Mouse (Mus musculus) embryonic facial prominence, embryonic 11.5 days (tissue): ENCODE results near the gene Mboat1. TPM values are rescaled to one million over a fixed set of nuclear protein-coding genes. Genes with fewer than 3 reads are reported as not detected.

ENCODE experiments used
- ATAC-seq: fragments of 200-750 bp; cut with Nextera tagmentation; replicated peaks from 2 replicates; pipeline ENCODE4 v1.8.0; 2017; ENCODE audit warnings: low read depth; ENCODE audit not compliant: insufficient number of reproducible peaks, low FRiP score, low TSS enrichment
- DNase-seq: peaks from one replicate; pipeline ENCODE4 v3.0.0-alpha.2; 2015; ENCODE audit warnings: low spot score
- H3K27ac ChIP-seq: fragments of 300-500 bp; sonication (generic); replicated peaks from 2 replicates; pipeline ENCODE4 v1.5.1; 2014; ENCODE audit warnings: mild to moderate bottlenecking, low read depth, low read length, control low read depth
- H3K27me3 ChIP-seq: fragments of 300-500 bp; sonication (generic); 2 replicates; pipeline ENCODE4 v1.6.1; 2014; ENCODE audit warnings: mild to moderate bottlenecking, low read length, moderate library complexity, mixed read lengths; ENCODE audit not compliant: control insufficient read depth, insufficient read depth
- H3K36me3 ChIP-seq: fragments of 300-500 bp; sonication (generic); replicated peaks from 2 replicates; pipeline ENCODE4 v1.6.1; 2014; ENCODE audit warnings: low read depth, mild to moderate bottlenecking, low read length, moderate library complexity, mixed read lengths; ENCODE audit not compliant: control insufficient read depth, insufficient read depth
- H3K4me1 ChIP-seq: fragments of 300-500 bp; sonication (generic); 2 replicates; pipeline ENCODE4 v1.6.1; 2014; ENCODE audit warnings: low read length, mixed read lengths; ENCODE audit not compliant: control insufficient read depth, insufficient read depth
- H3K4me2 ChIP-seq: fragments of 300-500 bp; sonication (generic); 2 replicates; pipeline ENCODE4 v1.6.1; 2014; ENCODE audit warnings: low read depth, mild to moderate bottlenecking, control low read depth, low read length, moderate library complexity
- H3K4me3 ChIP-seq: fragments of 300-500 bp; sonication (generic); 2 replicates; pipeline ENCODE4 v1.5.1; 2014; ENCODE audit warnings: low read depth, low read length, control low read depth
- H3K9ac ChIP-seq: fragments of 300-500 bp; sonication (generic); replicated peaks from 2 replicates; pipeline ENCODE4 v1.6.1; 2014; ENCODE audit warnings: mild to moderate bottlenecking, control low read depth, low read length
- H3K9me3 ChIP-seq: fragments of 300-500 bp; sonication (generic); replicated peaks from 2 replicates; pipeline ENCODE4 v1.6.1; 2016; ENCODE audit warnings: mild to moderate bottlenecking, low read length, inconsistent platforms, mixed read lengths; ENCODE audit not compliant: control insufficient read depth
- WGBS: fragments of 180-500 bp; shearing (Covaris S2); extraction: QIAGEN DNeasy Blood & Tissue Kit; methylation state at CpG from one replicate; pipeline ENCODE4 v1.1.7; 2014; 5-methylcytosine and 5-hydroxymethylcytosine counted together
- polyA plus RNA-seq: library from polyadenylated mRNA; unstranded; fragments of >200 nt; fragmentation: Nextera tagmentation; extraction: Ambion mirVana; gene quantifications from 2 replicates; pipeline ENCODE4 v1.2.1, GENCODE M21; 2014

Mboat1 gene
- polyA plus RNA-seq, 1 experiment from 2014 or later: 9.8 TPM

GRCm38 (mm10) chr13:30229625-30230139, 93.4 kb downstream of the Mboat1 start:
- Histone ChIP-seq H3K27ac (no peak overlapping the region), H3K27me3 (no peaks in the 10 kb centered on the region), H3K9me3 (no peaks in the 10 kb centered on the region), H3K9ac (no peak overlapping the region), H3K36me3 (no peaks in the 10 kb centered on the region), H3K4me2 (no peak overlapping the region), H3K4me3 (no peak overlapping the region), H3K4me1 (no peaks in the 10 kb centered on the region)
- ATAC-seq: no peak
- WGBS: 92% methylated on average over 9 of the region's 9 CpGs
- DNase-seq: no peak

- H3K9ac ChIP-seq: no peak overlapping the region
- WGBS: 77% methylated on average over 11 of the region's 11 CpGs
- H3K27me3 ChIP-seq: no peaks in the 10 kb centered on the region
- H3K4me1 ChIP-seq: no peaks in the 10 kb centered on the region
- no peak overlapping the region for H3K4me2 ChIP-seq
- H3K4me3 ChIP-seq: no peak overlapping the region
- no peak overlapping the region for H3K27ac ChIP-seq
- no peaks in the 10 kb centered on the region for H3K36me3 ChIP-seq
- DNase-seq: no peak
- ATAC-seq: no peak
- H3K9me3 ChIP-seq: no peaks in the 10 kb centered on the region
These were observed 98.9 kb downstream of the Mboat1 start for GRCm38 (mm10) chr13:30235056-30235750.

GRCm38 (mm10) chr13:30239396-30239795, 103.1 kb downstream of the Mboat1 start:
- ATAC-seq (no peak), DNase-seq (no peak)
- Histone ChIP-seq H3K4me1 (no peaks in the 10 kb centered on the region), H3K4me3 (no peak overlapping the region), H3K27me3 (no peaks in the 10 kb centered on the region), H3K36me3 (no peaks in the 10 kb centered on the region), H3K9ac (no peak overlapping the region), H3K27ac (no peak overlapping the region), H3K9me3 (no peaks in the 10 kb centered on the region), H3K4me2 (no peak overlapping the region)
- WGBS: 90% methylated on average over 6 of the region's 6 CpGs

- Histone ChIP-seq H3K9me3 (no peaks in the 10 kb centered on the region), H3K4me2 (no peak overlapping the region), H3K36me3 (no peaks in the 10 kb centered on the region), H3K27me3 (no peaks in the 10 kb centered on the region), H3K4me1 (no peaks in the 10 kb centered on the region), H3K9ac (no peak overlapping the region), H3K27ac (no peak overlapping the region), H3K4me3 (no peak overlapping the region)
- DNase-seq: no peak
- WGBS: 87% methylated on average over 4 of the region's 4 CpGs
- ATAC-seq: no peak
These were observed 109.3 kb downstream of the Mboat1 start for GRCm38 (mm10) chr13:30245573-30245972.

GRCm38 (mm10) chr13:30250341-30250905, 114.1 kb downstream of the Mboat1 start:
- H3K27ac ChIP-seq: no peak overlapping the region
- H3K4me2 ChIP-seq: no peak overlapping the region
- H3K9me3 ChIP-seq: no peaks in the 10 kb centered on the region
- no peak overlapping the region for H3K4me3 ChIP-seq
- H3K4me1 ChIP-seq: no peaks in the 10 kb centered on the region
- H3K27me3 ChIP-seq: no peaks in the 10 kb centered on the region
- DNase-seq (no peak), ATAC-seq (no peak)
- no peak overlapping the region for H3K9ac ChIP-seq
- H3K36me3 ChIP-seq: no peaks in the 10 kb centered on the region
- 42% methylated on average over 5 of the region's 5 CpGs for WGBS

- H3K4me1 ChIP-seq: no peaks in the 10 kb centered on the region
- no peaks in the 10 kb centered on the region for H3K9me3 ChIP-seq
- WGBS: 85% methylated on average over 3 of the region's 3 CpGs
- no peak overlapping the region for H3K4me3 ChIP-seq
- ATAC-seq: no peak
- no peak overlapping the region for H3K4me2 ChIP-seq
- H3K27me3 ChIP-seq: no peaks in the 10 kb centered on the region
- no peak overlapping the region for H3K27ac ChIP-seq
- no peaks in the 10 kb centered on the region for H3K36me3 ChIP-seq
- no peak overlapping the region for H3K9ac ChIP-seq
- no peak for DNase-seq
These were observed 115.1 kb downstream of the Mboat1 start for GRCm38 (mm10) chr13:30251431-30251830.

- WGBS: 49% methylated on average over 3 of the region's 3 CpGs
These were observed 116.4 kb downstream of the Mboat1 start for GRCm38 (mm10) chr13:30252692-30253091.

GRCm38 (mm10) chr13:30253636-30254264, 117.5 kb downstream of the Mboat1 start:
- DNase-seq: no peak

More at GRCm38 (mm10) chr13:30252692-30253091, 116.4 kb downstream of the Mboat1 start:
- Histone ChIP-seq H3K9me3 (no peaks in the 10 kb centered on the region), H3K4me2 (no peak overlapping the region), H3K4me1 (no peaks in the 10 kb centered on the region), H3K27ac (no peak overlapping the region), H3K4me3 (no peak overlapping the region), H3K27me3 (no peaks in the 10 kb centered on the region), H3K36me3 (no peaks in the 10 kb centered on the region), H3K9ac (no peak overlapping the region)
- ATAC-seq: no peak
- no peak for DNase-seq

More at GRCm38 (mm10) chr13:30253636-30254264, 117.5 kb downstream of the Mboat1 start:
- H3K4me3 ChIP-seq: no peak overlapping the region
- no peaks in the 10 kb centered on the region for H3K36me3 ChIP-seq
- no peak overlapping the region for H3K9ac ChIP-seq
- no peaks in the 10 kb centered on the region for H3K4me1 ChIP-seq
- WGBS: 24% methylated on average over 5 of the region's 5 CpGs
- no peak for ATAC-seq
- H3K27me3 ChIP-seq: no peaks in the 10 kb centered on the region
- H3K4me2 ChIP-seq: no peak overlapping the region
- no peak overlapping the region for H3K27ac ChIP-seq
- H3K9me3 ChIP-seq: no peaks in the 10 kb centered on the region
